Mouse (Mus musculus): Measurements from ENCODE around the gene Zfp94.

GRCm38 (mm10) chr7:24318942-24319341 is 2.5 kb upstream of the Zfp94 start:
- TF ChIP-seq E2F4 (IDR thresholded peaks at IDR 0.05; ENCODE audit: insufficient read depth) (no peak), USF1 (IDR thresholded peaks at IDR 0.05; ENCODE audit: low read depth) (no peak), POLR2A (IDR thresholded peaks at IDR 0.05; ENCODE audit: insufficient read length, low read depth) (no peak), TCF12 (IDR thresholded peaks at IDR 0.05; ENCODE audit: insufficient read depth, poor library complexity, severe bottlenecking) (no peak), MYOG (IDR thresholded peaks at IDR 0.05; ENCODE audit: control insufficient read depth in 1 of 3, insufficient read depth in 1 of 3, insufficient read length in 2 of 3, low read depth in 2 of 3) (no peak), MYOD1 (IDR thresholded peaks at IDR 0.05; ENCODE audit: control insufficient read depth in 1 of 3, insufficient read length in 2 of 3, low read depth in 2 of 3) (no peak), MAX (IDR thresholded peaks at IDR 0.05; ENCODE audit: low read depth) (no peak), POLR2AphosphoS2 (IDR thresholded peaks at IDR 0.05; ENCODE audit: insufficient read length, low read depth) (no peak), SRF (IDR thresholded peaks at IDR 0.05; ENCODE audit: control insufficient read depth, insufficient read length, low read depth) (no peak)
